Mouse (Mus musculus) hindbrain, embryonic 13.5 days (tissue): ENCODE results near the gene Jup. TPM values are rescaled to one million over a fixed set of nuclear protein-coding genes. Genes with fewer than 3 reads are reported as not detected.

ENCODE experiments used
- ATAC-seq: fragments of 200-750 bp; cut with Nextera tagmentation; 2 replicates; pipeline ENCODE4 v1.8.0; 2017; ENCODE audit warnings: moderate TSS enrichment; ENCODE audit not compliant: low FRiP score
- H3K27ac ChIP-seq: fragments of 300-500 bp; sonication (generic); 2 replicates; pipeline ENCODE4 v1.5.1; 2015; ENCODE audit warnings: inconsistent platforms, mild to moderate bottlenecking, moderate library complexity
- H3K27me3 ChIP-seq: fragments of 300-500 bp; sonication (generic); 2 replicates; pipeline ENCODE4 v1.6.1; 2015; ENCODE audit warnings: mild to moderate bottlenecking, inconsistent platforms
- H3K36me3 ChIP-seq: fragments of 300-500 bp; sonication (generic); 2 replicates; pipeline ENCODE4 v1.6.1; 2015; ENCODE audit warnings: mild to moderate bottlenecking, inconsistent platforms
- H3K4me1 ChIP-seq: fragments of 300-500 bp; sonication (generic); replicated peaks from 2 replicates; pipeline ENCODE4 v1.6.1; 2015; ENCODE audit warnings: inconsistent platforms
- H3K4me2 ChIP-seq: fragments of 300-500 bp; sonication (generic); 2 replicates; pipeline ENCODE4 v1.6.1; 2015; ENCODE audit warnings: inconsistent platforms, mild to moderate bottlenecking, moderate library complexity
- H3K4me3 ChIP-seq: fragments of 300-500 bp; sonication (generic); 2 replicates; pipeline ENCODE4 v1.5.1; 2015; ENCODE audit warnings: mild to moderate bottlenecking, inconsistent platforms
- H3K9ac ChIP-seq: fragments of 300-500 bp; sonication (generic); 2 replicates; pipeline ENCODE4 v1.6.1; 2015; ENCODE audit warnings: mild to moderate bottlenecking, inconsistent platforms
- H3K9me3 ChIP-seq: fragments of 300-500 bp; sonication (generic); 2 replicates; pipeline ENCODE4 v1.6.1; 2016; ENCODE audit warnings: inconsistent platforms
- WGBS: fragments of 180-500 bp; shearing (Covaris S2); methylation state at CpG from one replicate; pipeline ENCODE4 v1.1.7; 2015; 5-methylcytosine and 5-hydroxymethylcytosine counted together
- polyA plus RNA-seq: library from polyadenylated mRNA; unstranded; fragments of >200 nt; fragmentation: Nextera tagmentation; extraction: Ambion mirVana; gene quantifications from 2 replicates; pipeline ENCODE4 v1.2.1, GENCODE M21; 2015

The Jup gene
- polyA plus RNA-seq, 1 experiment from 2014 or later = 65.5 TPM

- Histone ChIP-seq H3K4me3 (peak overlapping the region; percentile 78), H3K27ac (no peak overlapping the region), H3K9ac (peak overlapping the region; percentile 85), H3K9me3 (no peaks in the 10 kb centered on the region), H3K36me3 (no peaks in the 10 kb centered on the region; the same call in 1 of the 2 replicates), H3K4me1 (peaks cover 59% of the 10 kb centered on the region), H3K27me3 (peaks cover 27% of the 10 kb centered on the region; the same call in 1 of the 2 replicates), H3K4me2 (peak overlapping the region; percentile 61)
- ATAC-seq = no peak
- WGBS = 39% methylated on average over 11 of the region's 11 CpGs
These were observed 2.4 kb downstream of the Jup start for GRCm38 (mm10) chr11:100395200-100395599.

DNA sequence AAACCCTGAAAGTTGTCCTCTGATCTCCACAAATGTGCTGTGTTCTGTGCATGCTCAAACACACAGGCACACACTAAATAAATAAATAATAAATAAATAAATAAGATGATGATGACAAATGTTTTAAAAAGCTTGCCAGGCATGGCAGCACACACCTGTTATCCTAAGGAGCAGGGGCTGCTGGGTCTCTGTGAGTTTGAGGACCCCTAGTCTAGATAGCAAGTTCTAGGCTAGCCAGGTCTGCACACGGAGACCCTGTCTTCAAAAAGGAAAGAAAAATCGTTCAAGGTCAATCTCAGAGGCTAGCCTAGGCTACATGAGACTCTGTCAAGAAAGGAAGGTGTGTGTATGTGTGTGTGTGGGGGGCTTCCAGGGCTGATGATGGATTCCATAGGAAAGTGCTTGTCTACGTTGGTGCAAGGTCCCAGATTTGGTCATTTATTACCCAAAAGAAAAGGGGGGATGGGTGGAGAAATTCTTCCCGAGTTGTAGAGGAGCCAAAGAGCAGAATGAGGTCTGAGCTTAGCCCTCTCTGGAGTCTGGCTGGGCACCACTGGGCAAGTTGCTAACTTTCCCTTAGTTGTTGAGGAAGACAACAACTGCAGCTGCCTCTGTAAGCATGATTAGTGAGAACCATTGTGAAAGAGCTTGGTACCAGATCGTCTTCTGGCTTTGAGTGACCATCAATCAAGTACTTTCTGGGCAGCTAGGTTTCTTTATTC is 3.0 kb downstream of the Jup start:
- 64% methylated on average over 5 of the region's 5 CpGs for WGBS
- H3K4me3 ChIP-seq = peak overlapping the region; percentile 78; the same call in 1 of the 2 replicates
- H3K27ac ChIP-seq = no peak overlapping the region
- peaks cover 66% of the 10 kb centered on the region for H3K4me1 ChIP-seq
- no peaks in the 10 kb centered on the region for H3K9me3 ChIP-seq
- no peak for ATAC-seq
- H3K36me3 ChIP-seq = no peaks in the 10 kb centered on the region; the same call in 1 of the 2 replicates
- peak overlapping the region; percentile 61 for H3K4me2 ChIP-seq
- peaks cover 23% of the 10 kb centered on the region; the same call in 1 of the 2 replicates for H3K27me3 ChIP-seq
- 0 out of 2 replicates have a peak overlapping the region, but pooled peaks have one; percentile 85 for H3K9ac ChIP-seq

DNA sequence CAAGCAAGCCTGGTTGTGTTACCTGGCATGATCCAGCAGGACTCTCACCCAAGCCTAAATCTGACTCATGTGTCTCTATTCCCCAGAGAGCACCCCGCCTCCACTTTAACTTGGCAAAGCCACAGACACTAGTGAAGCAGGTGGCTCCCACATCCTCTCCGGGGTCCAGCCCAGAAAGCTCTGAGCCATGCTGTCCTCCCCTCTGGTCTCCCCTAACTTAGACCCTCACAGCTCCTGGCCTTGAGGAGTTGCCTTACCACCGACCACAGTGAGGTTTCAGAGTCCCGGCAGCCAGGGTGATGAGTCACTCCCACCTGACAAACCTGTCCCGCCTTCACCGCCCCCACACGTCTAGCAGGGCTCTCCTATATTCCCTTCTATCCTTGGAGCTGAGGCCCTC is 3.8 kb downstream of the Jup start:
- 74% methylated on average over 7 of the region's 7 CpGs for WGBS
- Histone ChIP-seq H3K36me3 (no peaks in the 10 kb centered on the region; the same call in 1 of the 2 replicates), H3K4me1 (peaks cover 66% of the 10 kb centered on the region), H3K27me3 (peaks cover 23% of the 10 kb centered on the region; the same call in 1 of the 2 replicates), H3K9me3 (no peaks in the 10 kb centered on the region), H3K27ac (no peak overlapping the region), H3K4me2 (no peak overlapping the region), H3K4me3 (no peak overlapping the region), H3K9ac (no peak overlapping the region)
- no peak for ATAC-seq

- no peak overlapping the region for H3K9ac ChIP-seq
- no peak for ATAC-seq
- H3K4me1 ChIP-seq = peaks cover 68% of the 10 kb centered on the region
These were observed 4.6 kb downstream of the Jup start for GRCm38 (mm10) chr11:100392958-100393357.

GRCm38 (mm10) chr11:100391884-100392345 is 5.6 kb downstream of the Jup start:
- WGBS = 84% methylated on average over 7 of the region's 7 CpGs
- no peak overlapping the region for H3K4me3 ChIP-seq
- no peaks in the 10 kb centered on the region; the same call in 1 of the 2 replicates for H3K36me3 ChIP-seq
- peaks cover 69% of the 10 kb centered on the region for H3K4me1 ChIP-seq
- no peak overlapping the region for H3K4me2 ChIP-seq
- H3K27ac ChIP-seq = no peak overlapping the region
- no peak for ATAC-seq
- H3K9me3 ChIP-seq = no peaks in the 10 kb centered on the region
- H3K9ac ChIP-seq = no peak overlapping the region
- peaks cover 23% of the 10 kb centered on the region; the same call in 1 of the 2 replicates for H3K27me3 ChIP-seq

More at GRCm38 (mm10) chr11:100392958-100393357, 4.6 kb downstream of the Jup start:
- H3K27me3 ChIP-seq = peaks cover 23% of the 10 kb centered on the region; the same call in 1 of the 2 replicates
- no peaks in the 10 kb centered on the region; the same call in 1 of the 2 replicates for H3K36me3 ChIP-seq
- no peak overlapping the region for H3K4me3 ChIP-seq
- H3K4me2 ChIP-seq = no peak overlapping the region
- H3K9me3 ChIP-seq = no peaks in the 10 kb centered on the region
- WGBS = 84% methylated on average over 5 of the region's 5 CpGs
- H3K27ac ChIP-seq = no peak overlapping the region

- H3K4me2 ChIP-seq = no peak overlapping the region
- H3K36me3 ChIP-seq = peaks cover 3% of the 10 kb centered on the region
- ATAC-seq = peak; percentile 47
- H3K9me3 ChIP-seq = no peaks in the 10 kb centered on the region
- H3K4me1 ChIP-seq = peaks cover 63% of the 10 kb centered on the region
- peak overlapping the region; percentile 52 for H3K27ac ChIP-seq
- peaks cover 21% of the 10 kb centered on the region; the same call in 1 of the 2 replicates for H3K27me3 ChIP-seq
- peak overlapping the region; percentile 31; the same call in 1 of the 2 replicates for H3K9ac ChIP-seq
- no peak overlapping the region for H3K4me3 ChIP-seq
- 59% methylated on average over 9 of the region's 9 CpGs for WGBS
These were observed 6.3 kb downstream of the Jup start for GRCm38 (mm10) chr11:100391081-100391883.

DNA sequence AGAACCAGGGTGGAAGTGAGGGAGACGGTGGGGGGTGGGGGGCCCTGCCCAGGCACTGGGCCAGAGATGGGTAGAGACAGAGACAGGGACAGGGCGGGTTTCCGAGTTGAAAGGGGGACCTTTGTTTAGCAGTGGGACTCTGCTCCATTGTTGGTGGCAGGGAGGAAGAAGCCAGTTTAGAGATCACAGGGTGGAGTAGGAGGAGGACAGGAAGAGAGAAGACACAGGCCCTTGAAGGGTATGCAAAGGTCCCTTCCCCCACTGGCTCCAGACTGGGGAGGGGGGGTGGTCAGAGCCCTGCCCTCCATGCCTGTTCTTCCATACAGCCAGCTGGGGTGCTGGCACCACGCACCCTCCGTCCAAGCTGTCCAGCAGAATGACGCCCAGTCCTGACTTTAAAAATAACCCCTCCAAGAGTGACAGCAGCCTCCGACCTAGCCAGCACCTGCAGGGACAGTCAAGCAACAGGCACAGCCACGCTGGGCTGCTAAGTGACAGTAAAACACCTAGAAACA is 7.6 kb downstream of the Jup start:
- Histone ChIP-seq H3K36me3 (peaks cover 16% of the 10 kb centered on the region), H3K4me1 (peaks cover 50% of the 10 kb centered on the region), H3K4me3 (no peak overlapping the region), H3K9me3 (no peaks in the 10 kb centered on the region), H3K9ac (no peak overlapping the region), H3K4me2 (no peak overlapping the region), H3K27ac (0 out of 2 replicates have a peak overlapping the region, but pooled peaks have one; percentile 8), H3K27me3 (peaks cover 9% of the 10 kb centered on the region; the same call in 1 of the 2 replicates)
- 39% methylated on average over 8 of the region's 8 CpGs for WGBS
- ATAC-seq = no peak

DNA sequence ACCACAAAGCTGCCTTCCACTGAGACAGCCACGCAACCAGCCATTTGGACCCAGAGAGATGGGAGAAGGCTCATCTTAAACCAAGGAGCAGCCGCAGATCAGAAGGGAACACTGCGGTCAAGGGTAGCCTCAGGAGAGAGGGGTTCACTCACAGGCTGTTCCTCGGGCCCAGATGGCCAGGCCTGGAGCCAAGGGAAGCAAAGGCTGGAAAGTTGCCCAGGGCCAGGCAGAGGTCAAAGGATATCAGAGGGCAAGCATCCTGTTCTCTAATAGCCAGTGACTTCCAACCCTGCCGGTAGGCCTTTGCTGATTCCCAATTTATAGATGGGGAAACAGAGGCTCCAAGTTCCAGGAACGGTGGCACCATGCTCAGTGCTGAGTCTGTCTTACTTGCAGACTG is 9.0 kb downstream of the Jup start:
- H3K27ac ChIP-seq = no peak overlapping the region
- no peak overlapping the region; the same call in 1 of the 2 replicates for H3K9ac ChIP-seq
- peaks cover 30% of the 10 kb centered on the region for H3K36me3 ChIP-seq
- H3K4me3 ChIP-seq = no peak overlapping the region
- H3K4me2 ChIP-seq = no peak overlapping the region
- H3K4me1 ChIP-seq = peaks cover 37% of the 10 kb centered on the region
- no peaks in the 10 kb centered on the region for H3K27me3 ChIP-seq
- no peaks in the 10 kb centered on the region for H3K9me3 ChIP-seq
- ATAC-seq = no peak
- WGBS = 76% methylated on average over 6 of the region's 6 CpGs

GRCm38 (mm10) chr11:100387589-100388375 is 9.8 kb downstream of the Jup start:
- Histone ChIP-seq H3K27ac (0 out of 2 replicates have a peak overlapping the region, but pooled peaks have one; percentile 4), H3K9me3 (no peaks in the 10 kb centered on the region), H3K4me1 (peaks cover 33% of the 10 kb centered on the region), H3K4me2 (no peak overlapping the region), H3K36me3 (peaks cover 38% of the 10 kb centered on the region), H3K27me3 (no peaks in the 10 kb centered on the region), H3K4me3 (no peak overlapping the region), H3K9ac (peak overlapping the region; percentile 29; the same call in 1 of the 2 replicates)
- ATAC-seq = no peak
- 51% methylated on average over 14 of the region's 14 CpGs for WGBS

- H3K36me3 ChIP-seq = peaks cover 45% of the 10 kb centered on the region
- no peaks in the 10 kb centered on the region for H3K9me3 ChIP-seq
- no peak overlapping the region for H3K4me3 ChIP-seq
- no peak for ATAC-seq
- H3K4me1 ChIP-seq = peaks cover 33% of the 10 kb centered on the region
- no peaks in the 10 kb centered on the region for H3K27me3 ChIP-seq
- no peak overlapping the region for H3K4me2 ChIP-seq
- 87% methylated on average over 6 of the region's 6 CpGs for WGBS
- no peak overlapping the region for H3K27ac ChIP-seq
- H3K9ac ChIP-seq = no peak overlapping the region
These were observed 10.5 kb downstream of the Jup start for GRCm38 (mm10) chr11:100387111-100387510.

- no peak for ATAC-seq
- WGBS = 49% methylated on average over 5 of the region's 5 CpGs
- Histone ChIP-seq H3K9me3 (no peaks in the 10 kb centered on the region), H3K4me2 (no peak overlapping the region), H3K27ac (no peak overlapping the region), H3K4me3 (no peak overlapping the region), H3K4me1 (peaks cover 33% of the 10 kb centered on the region), H3K9ac (no peak overlapping the region), H3K36me3 (peaks cover 50% of the 10 kb centered on the region), H3K27me3 (no peaks in the 10 kb centered on the region)
These were observed 11.0 kb downstream of the Jup start for GRCm38 (mm10) chr11:100386586-100386985.
